Mouse (Mus musculus) lung, embryonic 14.5 days (tissue): ENCODE measurements at regions not wholly inside any gene's neighbourhood (a gene's known extent, or its start where the extent isn't known, plus 50 kb on each side); places are given as distances from the start of the nearest gene placed in this dataset.
A peak's percentile ranks its signal among the peaks of the same experiment; 100 is the strongest.

ENCODE experiments used
- ATAC-seq: fragments of 200-750 bp; cut with Nextera tagmentation; 2 replicates; pipeline ENCODE4 v1.8.0; 2017; ENCODE audit warnings: mild to moderate bottlenecking, moderate TSS enrichment, moderate library complexity; ENCODE audit not compliant: insufficient read depth
- DNase-seq: peaks from one replicate; pipeline ENCODE4 v3.0.0-alpha.2; 2015
- H3K27ac ChIP-seq: fragments of 300-500 bp; sonication (generic); 2 replicates; pipeline ENCODE4 v1.5.1; 2014; ENCODE audit warnings: low read depth, mild to moderate bottlenecking, moderate library complexity
- H3K27me3 ChIP-seq: fragments of 300-500 bp; sonication (generic); 2 replicates; pipeline ENCODE4 v1.6.1; 2014; ENCODE audit warnings: low read length, control low read depth; ENCODE audit not compliant: insufficient read depth
- H3K36me3 ChIP-seq: fragments of 300-500 bp; sonication (generic); 2 replicates; pipeline ENCODE4 v1.6.1; 2014; ENCODE audit warnings: control low read depth; ENCODE audit not compliant: insufficient read depth
- H3K4me1 ChIP-seq: fragments of 300-500 bp; sonication (generic); 2 replicates; pipeline ENCODE4 v1.6.1; 2014; ENCODE audit warnings: antibody characterized with exemption, control low read depth; ENCODE audit not compliant: insufficient read depth
- H3K4me2 ChIP-seq: fragments of 300-500 bp; sonication (generic); 2 replicates; pipeline ENCODE4 v1.6.1; 2014; ENCODE audit warnings: mild to moderate bottlenecking
- H3K4me3 ChIP-seq: fragments of 300-500 bp; sonication (generic); 2 replicates; pipeline ENCODE4 v1.5.1; 2014; ENCODE audit warnings: low read depth, low read length
- H3K9ac ChIP-seq: fragments of 300-500 bp; sonication (generic); 2 replicates; pipeline ENCODE4 v1.6.1; 2014
- H3K9me3 ChIP-seq: fragments of 300-500 bp; sonication (generic); 2 replicates; pipeline ENCODE4 v1.6.1; 2016; ENCODE audit warnings: low read depth, low read length, control low read depth
- CTCF ChIP-seq: IDR thresholded peaks from 2 replicates; pipeline ENCODE4 v1.5.1; 2016; ENCODE audit warnings: antibody characterized with exemption, low read depth
- WGBS: fragments of 180-500 bp; shearing (Covaris S2); extraction: QIAGEN DNeasy Blood & Tissue Kit; methylation state at CpG from one replicate; pipeline ENCODE4 v1.1.7; 2014; 5-methylcytosine and 5-hydroxymethylcytosine counted together

DNA sequence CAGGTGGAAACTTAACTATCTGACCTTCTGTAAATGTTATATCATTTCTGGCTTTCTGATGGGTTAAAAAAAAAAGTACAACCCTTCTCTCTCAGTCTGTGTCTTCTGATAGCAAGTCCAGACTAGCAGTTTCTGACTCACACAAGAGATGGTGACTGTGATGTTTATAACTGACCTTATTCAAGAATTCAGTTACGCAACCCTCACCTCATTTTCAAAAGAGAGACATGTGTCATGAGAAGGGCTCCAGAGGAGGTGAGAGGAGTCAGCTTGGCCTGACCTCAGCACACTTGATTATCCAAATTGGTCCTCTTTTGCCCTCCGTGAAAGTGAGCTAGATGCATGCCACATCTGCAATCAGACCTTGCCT lies 202.2 kb downstream of the Gm5426 start:
- no peak for TF ChIP-seq CTCF
- 50% methylated on average over 2 of the region's 2 CpGs for WGBS
- no peak overlapping the region for H3K4me3 ChIP-seq
- no peak overlapping the region for H3K4me2 ChIP-seq
- no peaks in the 10 kb centered on the region for H3K27me3 ChIP-seq
- ATAC-seq (no peak), DNase-seq (no peak)
- 0 out of 2 replicates have a peak, but pooled peaks cover 3% of the 10 kb centered on the region for H3K4me1 ChIP-seq
- H3K9me3 ChIP-seq = no peaks in the 10 kb centered on the region
- no peak overlapping the region for H3K27ac ChIP-seq
- H3K36me3 ChIP-seq = no peaks in the 10 kb centered on the region
- H3K9ac ChIP-seq = no peak overlapping the region

DNA sequence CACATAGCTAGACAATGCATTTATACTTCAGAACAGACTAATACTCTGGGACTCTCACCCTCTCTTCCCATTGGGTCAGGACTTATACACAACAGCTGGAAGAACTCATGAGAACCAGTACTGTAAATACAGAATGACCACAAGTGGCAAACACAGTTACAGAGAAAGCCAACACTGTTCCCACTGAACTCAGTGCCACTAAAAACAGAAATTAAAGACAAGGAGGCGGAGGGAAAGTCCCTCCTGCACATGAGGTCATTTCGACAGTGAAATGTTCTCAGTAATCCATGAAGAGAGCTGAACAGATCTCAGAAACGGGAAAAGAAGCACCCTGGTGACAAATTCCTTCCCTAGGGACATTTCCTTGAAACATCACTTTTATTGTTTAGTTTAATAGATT lies 206.1 kb downstream of the Gm5426 start:
- ATAC-seq = peak; percentile 58; the same call in 1 of the 2 replicates
- DNase-seq = peak; percentile 53
- Histone ChIP-seq H3K27ac (no peak overlapping the region), H3K9ac (no peak overlapping the region), H3K4me2 (no peak overlapping the region), H3K4me1 (0 out of 2 replicates have a peak, but pooled peaks cover 3% of the 10 kb centered on the region), H3K4me3 (no peak overlapping the region), H3K27me3 (no peaks in the 10 kb centered on the region), H3K36me3 (no peaks in the 10 kb centered on the region), H3K9me3 (no peaks in the 10 kb centered on the region)
- no peak for TF ChIP-seq CTCF
- WGBS = 55% methylated on average over 3 of the region's 3 CpGs

DNA sequence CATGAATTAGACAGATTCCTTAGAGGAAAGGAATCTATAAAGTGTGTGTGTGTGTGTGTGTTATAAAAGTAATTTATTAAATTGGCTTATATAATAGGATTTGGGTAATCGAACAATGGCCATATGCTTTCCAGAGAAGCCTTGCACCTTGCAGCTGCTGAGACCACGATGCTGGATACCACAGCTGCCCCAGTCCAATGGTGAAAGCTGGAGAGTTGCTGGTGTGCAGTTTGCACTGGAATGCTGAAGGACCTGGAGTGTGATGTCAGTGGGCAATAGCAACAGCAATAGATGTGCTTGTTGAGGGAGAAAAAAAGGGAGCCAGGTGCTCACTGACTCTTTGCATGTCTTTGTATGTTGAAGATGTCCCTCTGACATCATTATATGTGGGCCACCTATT lies 207.3 kb downstream of the Gm5426 start:
- H3K4me2 ChIP-seq = no peak overlapping the region
- no peaks in the 10 kb centered on the region for H3K36me3 ChIP-seq
- no peak overlapping the region for H3K4me3 ChIP-seq
- H3K9ac ChIP-seq = no peak overlapping the region
- no peak overlapping the region for H3K27ac ChIP-seq
- H3K4me1 ChIP-seq = 0 out of 2 replicates have a peak, but pooled peaks cover 3% of the 10 kb centered on the region
- H3K27me3 ChIP-seq = no peaks in the 10 kb centered on the region
- DNase-seq (no peak), ATAC-seq (no peak)
- no peaks in the 10 kb centered on the region for H3K9me3 ChIP-seq
- no peak for TF ChIP-seq CTCF
- WGBS = 82% methylated on average over 2 of the region's 2 CpGs

- Histone ChIP-seq H3K27ac (no peak overlapping the region), H3K27me3 (no peaks in the 10 kb centered on the region), H3K9ac (no peak overlapping the region), H3K4me1 (no peaks in the 10 kb centered on the region), H3K9me3 (no peaks in the 10 kb centered on the region), H3K4me3 (no peak overlapping the region), H3K36me3 (no peaks in the 10 kb centered on the region), H3K4me2 (no peak overlapping the region)
- 65% methylated on average over 4 of the region's 4 CpGs for WGBS
- no peak for ATAC-seq
- TF ChIP-seq CTCF = no peak
- no peak for DNase-seq
Measured at GRCm38 (mm10) chr10:96350692-96351091, 214.3 kb downstream of the Gm5426 start.

DNA sequence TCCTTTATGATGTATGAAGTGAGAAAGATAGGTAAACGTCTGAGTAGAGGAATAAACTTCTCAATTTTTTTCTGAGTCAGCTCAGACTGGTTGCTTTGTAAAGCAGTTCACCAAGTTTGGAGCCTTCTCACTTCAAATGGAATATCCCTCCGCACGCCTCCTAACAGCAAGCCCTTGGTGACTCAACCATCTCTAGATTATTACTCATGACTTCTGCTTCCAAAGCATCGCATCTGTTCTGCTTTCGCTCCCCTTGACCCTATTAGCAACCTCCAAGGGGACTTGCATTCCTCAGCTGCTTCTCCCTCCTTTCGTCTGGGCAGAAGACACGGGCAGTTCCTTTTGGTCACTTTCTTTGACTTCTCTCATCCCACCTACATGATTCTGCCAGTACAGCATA lies 214.9 kb downstream of the Gm5426 start:
- no peak for ATAC-seq
- DNase-seq = no peak
- no peak for TF ChIP-seq CTCF
- Histone ChIP-seq H3K9me3 (no peaks in the 10 kb centered on the region), H3K36me3 (no peaks in the 10 kb centered on the region), H3K27ac (no peak overlapping the region), H3K4me1 (no peaks in the 10 kb centered on the region), H3K4me3 (no peak overlapping the region), H3K4me2 (no peak overlapping the region), H3K27me3 (no peaks in the 10 kb centered on the region), H3K9ac (no peak overlapping the region)
- 67% methylated on average over 7 of the region's 7 CpGs for WGBS

DNA sequence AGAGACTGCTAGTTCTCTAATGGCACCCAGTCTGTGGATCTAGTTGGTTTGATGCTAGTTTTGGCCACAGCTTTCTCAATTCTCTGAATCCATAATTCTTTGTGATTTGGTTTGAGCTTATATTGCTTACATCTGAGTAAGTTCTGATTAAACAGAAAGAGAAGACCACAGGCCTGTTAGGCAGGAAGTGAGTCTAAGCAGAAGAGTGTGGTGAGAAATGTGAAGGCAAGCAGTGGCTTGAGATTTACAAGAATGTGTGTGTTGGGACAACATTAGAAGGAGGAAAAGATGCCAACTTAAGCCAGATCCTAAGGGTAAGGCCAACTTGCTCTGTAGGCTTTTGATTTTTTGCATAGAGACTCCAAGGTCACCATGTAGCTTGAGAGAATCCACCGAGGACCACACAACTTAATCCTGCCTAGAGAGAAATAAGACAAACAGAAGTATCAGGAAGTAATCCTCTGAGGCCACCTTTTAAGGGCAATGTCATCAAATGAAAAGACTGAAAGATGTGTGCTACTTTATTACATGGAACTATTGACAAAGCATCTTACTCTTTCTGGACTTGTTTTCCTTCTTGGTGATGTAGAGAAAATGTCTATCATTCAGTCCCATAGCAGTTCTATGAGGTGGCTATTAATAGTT lies 220.7 kb downstream of the Gm5426 start:
- H3K4me2 ChIP-seq = no peak overlapping the region
- H3K9ac ChIP-seq = no peak overlapping the region
- H3K4me3 ChIP-seq = no peak overlapping the region
- H3K36me3 ChIP-seq = no peaks in the 10 kb centered on the region
- no peak for ATAC-seq
- TF ChIP-seq CTCF = no peak
- 68% methylated on average over 1 of the region's 1 CpGs for WGBS
- no peaks in the 10 kb centered on the region for H3K27me3 ChIP-seq
- H3K4me1 ChIP-seq = no peaks in the 10 kb centered on the region
- DNase-seq = no peak
- H3K9me3 ChIP-seq = no peaks in the 10 kb centered on the region
- no peak overlapping the region for H3K27ac ChIP-seq

- H3K27ac ChIP-seq = no peak overlapping the region
- H3K9ac ChIP-seq = no peak overlapping the region
- no peak overlapping the region for H3K4me2 ChIP-seq
- H3K9me3 ChIP-seq = no peaks in the 10 kb centered on the region
- H3K4me1 ChIP-seq = no peaks in the 10 kb centered on the region
- H3K36me3 ChIP-seq = no peaks in the 10 kb centered on the region
- DNase-seq (no peak), ATAC-seq (no peak)
- H3K4me3 ChIP-seq = no peak overlapping the region
- TF ChIP-seq CTCF = no peak
- no peaks in the 10 kb centered on the region for H3K27me3 ChIP-seq
- WGBS = 88% methylated on average over 5 of the region's 5 CpGs
Measured at GRCm38 (mm10) chr10:96357632-96358031, 221.2 kb downstream of the Gm5426 start.

DNA sequence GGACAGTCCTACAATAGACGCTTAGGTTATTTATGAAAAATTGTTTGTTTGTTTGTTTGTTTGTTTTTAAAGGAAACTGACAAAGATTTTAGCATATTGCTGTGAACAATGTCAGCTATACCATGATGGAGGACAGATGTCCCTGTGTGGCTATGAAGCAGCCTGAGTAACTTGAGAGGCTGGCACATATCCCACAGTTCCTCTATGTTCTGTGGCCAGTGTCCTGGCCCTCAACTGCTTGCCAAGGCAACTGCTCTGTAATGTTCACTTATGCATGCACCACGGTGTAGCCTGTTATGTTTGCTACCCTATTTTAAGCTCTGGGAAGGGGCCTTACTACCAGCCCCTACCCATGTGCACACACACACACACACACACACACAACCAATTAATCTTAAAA lies 222.6 kb downstream of the Gm5426 start:
- Histone ChIP-seq H3K4me1 (no peaks in the 10 kb centered on the region), H3K4me3 (no peak overlapping the region), H3K36me3 (no peaks in the 10 kb centered on the region), H3K9ac (no peak overlapping the region), H3K9me3 (no peaks in the 10 kb centered on the region), H3K4me2 (no peak overlapping the region), H3K27me3 (no peaks in the 10 kb centered on the region), H3K27ac (no peak overlapping the region)
- 74% methylated on average over 2 of the region's 2 CpGs for WGBS
- ATAC-seq (no peak), DNase-seq (no peak)
- no peak for TF ChIP-seq CTCF
